Mouse (Mus musculus) erythroblast, embryonic 14.5 days (primary cell): ENCODE measurements around the gene Ksr1.

ENCODE experiments used
- GATA1 ChIP-seq: IDR thresholded peaks from 2 replicates; pipeline ENCODE4 v1.6.1; 2012; ENCODE audit warnings: low read length, inconsistent platforms, mixed read lengths
- TAL1 ChIP-seq: IDR thresholded peaks from 3 replicates; pipeline ENCODE4 v1.6.1; 2012; ENCODE audit warnings: low read length, inconsistent platforms, mixed read lengths

- TF ChIP-seq GATA1 = no peak
- TF ChIP-seq TAL1 = no peak
Measured at GRCm38 (mm10) chr11:79148783-79149182, 2.6 kb upstream of the Ksr1 start.
